Mouse (Mus musculus) forebrain, embryonic 11.5 days (tissue): ENCODE results near the gene Tcerg1l. TPM values are rescaled to one million over a fixed set of nuclear protein-coding genes. Genes with fewer than 3 reads are reported as not detected.

Experiments
- ATAC-seq: fragments of 200-750 bp; cut with Nextera tagmentation; replicated peaks from 2 replicates; pipeline ENCODE4 v1.8.0; 2017; ENCODE audit warnings: moderate TSS enrichment; ENCODE audit not compliant: low FRiP score
- DNase-seq: peaks from one replicate; pipeline ENCODE4 v3.0.0-alpha.2; 2017; ENCODE audit warnings: low spot score
- H3K27ac ChIP-seq: fragments of 300-500 bp; sonication (generic); 2 replicates; pipeline ENCODE4 v1.5.1; 2014; ENCODE audit warnings: low read depth, low read length
- H3K27me3 ChIP-seq: fragments of 300-500 bp; sonication (generic); 2 replicates; pipeline ENCODE4 v1.6.1; 2014; ENCODE audit warnings: mild to moderate bottlenecking, low read length, mixed read lengths; ENCODE audit not compliant: control insufficient read depth, insufficient read depth
- H3K36me3 ChIP-seq: fragments of 300-500 bp; sonication (generic); 2 replicates; pipeline ENCODE4 v1.6.1; 2014; ENCODE audit warnings: mild to moderate bottlenecking, low read length, moderate library complexity, mixed read lengths; ENCODE audit not compliant: control insufficient read depth, insufficient read depth
- H3K4me1 ChIP-seq: fragments of 300-500 bp; sonication (generic); replicated peaks from 2 replicates; pipeline ENCODE4 v1.6.1; 2014; ENCODE audit warnings: low read length, mixed read lengths; ENCODE audit not compliant: control insufficient read depth, insufficient read depth
- H3K4me2 ChIP-seq: fragments of 300-500 bp; sonication (generic); 2 replicates; pipeline ENCODE4 v1.6.1; 2014; ENCODE audit warnings: low read depth, mild to moderate bottlenecking, low read length, moderate library complexity, mixed read lengths; ENCODE audit not compliant: severe bottlenecking
- H3K4me3 ChIP-seq: fragments of 300-500 bp; sonication (generic); 2 replicates; pipeline ENCODE4 v1.5.1; 2014; ENCODE audit warnings: low read depth, low read length
- H3K9ac ChIP-seq: fragments of 300-500 bp; sonication (generic); 2 replicates; pipeline ENCODE4 v1.6.1; 2014; ENCODE audit warnings: low read length
- H3K9me3 ChIP-seq: fragments of 300-500 bp; sonication (generic); 2 replicates; pipeline ENCODE4 v1.6.1; 2016; ENCODE audit warnings: low read length, mixed read lengths; ENCODE audit not compliant: control insufficient read depth
- WGBS: fragments of 180-500 bp; shearing (Covaris S2); extraction: QIAGEN DNeasy Blood & Tissue Kit; methylation state at CpG from one replicate; pipeline ENCODE4 v1.1.7; 2014; 5-methylcytosine and 5-hydroxymethylcytosine counted together
- polyA plus RNA-seq: library from polyadenylated mRNA; unstranded; fragments of >200 nt; fragmentation: Nextera tagmentation; extraction: Ambion mirVana; gene quantifications from 2 replicates; pipeline ENCODE4 v1.2.1, GENCODE M21; 2014

Tcerg1l gene
- polyA plus RNA-seq, 1 experiment from 2014 or later: 2.4 TPM

- ATAC-seq (no peak), DNase-seq (no peak)
- H3K4me3 ChIP-seq: no peak overlapping the region
- no peaks in the 10 kb centered on the region for H3K9me3 ChIP-seq
- no peak overlapping the region for H3K27ac ChIP-seq
- no peaks in the 10 kb centered on the region for H3K27me3 ChIP-seq
- no peaks in the 10 kb centered on the region for H3K4me1 ChIP-seq
- WGBS: 72% methylated on average over 7 of the region's 7 CpGs
- no peak overlapping the region for H3K9ac ChIP-seq
- H3K4me2 ChIP-seq: no peak overlapping the region
- no peaks in the 10 kb centered on the region for H3K36me3 ChIP-seq
Observed at GRCm38 (mm10) chr7:138375573-138375972, 22.0 kb downstream of the Tcerg1l start.

GRCm38 (mm10) chr7:138374376-138374775 is 23.2 kb downstream of the Tcerg1l start:
- WGBS: 79% methylated on average over 7 of the region's 7 CpGs
- Histone ChIP-seq H3K27me3 (no peaks in the 10 kb centered on the region), H3K4me1 (no peaks in the 10 kb centered on the region), H3K9me3 (no peaks in the 10 kb centered on the region), H3K36me3 (no peaks in the 10 kb centered on the region), H3K4me2 (no peak overlapping the region), H3K9ac (no peak overlapping the region), H3K4me3 (no peak overlapping the region), H3K27ac (no peak overlapping the region)
- ATAC-seq (no peak), DNase-seq (no peak)

- H3K36me3 ChIP-seq: no peaks in the 10 kb centered on the region
- WGBS: 82% methylated on average over 5 of the region's 5 CpGs
- H3K9me3 ChIP-seq: no peaks in the 10 kb centered on the region
- ATAC-seq: no peak
- DNase-seq: no peak
- H3K4me1 ChIP-seq: no peaks in the 10 kb centered on the region
- H3K27me3 ChIP-seq: no peaks in the 10 kb centered on the region
- no peak overlapping the region for H3K9ac ChIP-seq
- H3K27ac ChIP-seq: no peak overlapping the region
- no peak overlapping the region for H3K4me2 ChIP-seq
- no peak overlapping the region for H3K4me3 ChIP-seq
Observed at GRCm38 (mm10) chr7:138373530-138373929, 24.0 kb downstream of the Tcerg1l start.

GRCm38 (mm10) chr7:138367570-138367969 is 30.0 kb downstream of the Tcerg1l start:
- WGBS: 87% methylated on average over 7 of the region's 7 CpGs
- Histone ChIP-seq H3K36me3 (no peaks in the 10 kb centered on the region), H3K4me1 (no peaks in the 10 kb centered on the region), H3K27ac (no peak overlapping the region), H3K4me3 (no peak overlapping the region), H3K4me2 (no peak overlapping the region), H3K27me3 (no peaks in the 10 kb centered on the region), H3K9me3 (no peaks in the 10 kb centered on the region), H3K9ac (no peak overlapping the region)
- ATAC-seq (no peak), DNase-seq (no peak)

GRCm38 (mm10) chr7:138365519-138365918 is 32.0 kb downstream of the Tcerg1l start:
- DNase-seq: no peak
- Histone ChIP-seq H3K4me2 (no peak overlapping the region), H3K27me3 (no peaks in the 10 kb centered on the region)

GRCm38 (mm10) chr7:138357475-138357874 is 40.1 kb downstream of the Tcerg1l start:
- no peaks in the 10 kb centered on the region for H3K4me1 ChIP-seq
- no peak overlapping the region for H3K9ac ChIP-seq
- no peak overlapping the region for H3K27ac ChIP-seq
- H3K9me3 ChIP-seq: no peaks in the 10 kb centered on the region
- ATAC-seq (no peak), DNase-seq (no peak)
- H3K36me3 ChIP-seq: no peaks in the 10 kb centered on the region
- 84% methylated on average over 8 of the region's 8 CpGs for WGBS
- H3K27me3 ChIP-seq: no peaks in the 10 kb centered on the region
- no peak overlapping the region for H3K4me2 ChIP-seq
- H3K4me3 ChIP-seq: no peak overlapping the region

More at GRCm38 (mm10) chr7:138365519-138365918, 32.0 kb downstream of the Tcerg1l start:
- Histone ChIP-seq H3K36me3 (no peaks in the 10 kb centered on the region), H3K9ac (no peak overlapping the region), H3K9me3 (no peaks in the 10 kb centered on the region), H3K27ac (no peak overlapping the region), H3K4me1 (no peaks in the 10 kb centered on the region), H3K4me3 (no peak overlapping the region)
- 87% methylated on average over 8 of the region's 8 CpGs for WGBS
- ATAC-seq: no peak

- 67% methylated on average over 2 of the region's 2 CpGs for WGBS
- no peak overlapping the region for H3K4me3 ChIP-seq
- no peaks in the 10 kb centered on the region for H3K27me3 ChIP-seq
- ATAC-seq: no peak
- no peaks in the 10 kb centered on the region for H3K36me3 ChIP-seq
- DNase-seq: no peak
- H3K4me1 ChIP-seq: no peaks in the 10 kb centered on the region
- no peak overlapping the region for H3K27ac ChIP-seq
- H3K9me3 ChIP-seq: no peaks in the 10 kb centered on the region
- no peak overlapping the region for H3K4me2 ChIP-seq
- H3K9ac ChIP-seq: no peak overlapping the region
Observed at GRCm38 (mm10) chr7:138356655-138357449, 40.7 kb downstream of the Tcerg1l start.

GRCm38 (mm10) chr7:138345451-138345850 is 52.1 kb downstream of the Tcerg1l start:
- DNase-seq: no peak
- Histone ChIP-seq H3K27ac (no peak overlapping the region), H3K9ac (no peak overlapping the region), H3K27me3 (no peaks in the 10 kb centered on the region), H3K36me3 (no peaks in the 10 kb centered on the region), H3K4me1 (no peaks in the 10 kb centered on the region), H3K9me3 (no peaks in the 10 kb centered on the region), H3K4me2 (no peak overlapping the region), H3K4me3 (no peak overlapping the region)
- 51% methylated on average over 6 of the region's 6 CpGs for WGBS
- ATAC-seq: 0 out of 2 replicates have a peak, but pooled peaks have one; percentile 53

- WGBS: 75% methylated on average over 4 of the region's 4 CpGs
- Histone ChIP-seq H3K4me2 (no peak overlapping the region), H3K36me3 (no peaks in the 10 kb centered on the region), H3K4me3 (no peak overlapping the region), H3K27me3 (no peaks in the 10 kb centered on the region), H3K4me1 (no peaks in the 10 kb centered on the region), H3K9me3 (no peaks in the 10 kb centered on the region), H3K27ac (no peak overlapping the region), H3K9ac (no peak overlapping the region)
- no peak for DNase-seq
- no peak for ATAC-seq
Observed at GRCm38 (mm10) chr7:138338451-138338850, 59.1 kb downstream of the Tcerg1l start.
